Mouse (Mus musculus) lung, embryonic 16.5 days (tissue): Measurements from ENCODE around the gene Il10. TPM values are rescaled to one million over a fixed set of nuclear protein-coding genes. Genes with fewer than 3 reads are reported as not detected.

ENCODE experiments used
- ATAC-seq: fragments of 200-750 bp; cut with Nextera tagmentation; 2 replicates; pipeline ENCODE4 v1.8.0; 2017; ENCODE audit warnings: low read depth, mild to moderate bottlenecking, moderate library complexity
- H3K27ac ChIP-seq: fragments of 300-500 bp; sonication (generic); 2 replicates; pipeline ENCODE4 v1.5.1; 2014; ENCODE audit warnings: mild to moderate bottlenecking, control low read depth, low read length
- H3K27me3 ChIP-seq: fragments of 300-500 bp; sonication (generic); 2 replicates; pipeline ENCODE4 v1.6.1; 2014; ENCODE audit warnings: low read depth, low read length, mixed read lengths; ENCODE audit not compliant: control insufficient read depth, insufficient read depth
- H3K36me3 ChIP-seq: fragments of 300-500 bp; sonication (generic); 2 replicates; pipeline ENCODE4 v1.6.1; 2014; ENCODE audit warnings: low read length; ENCODE audit not compliant: control insufficient read depth, insufficient read depth
- H3K4me1 ChIP-seq: fragments of 300-500 bp; sonication (generic); replicated peaks from 2 replicates; pipeline ENCODE4 v1.6.1; 2014; ENCODE audit warnings: low read length, mixed read lengths; ENCODE audit not compliant: control insufficient read depth, insufficient read depth
- H3K4me2 ChIP-seq: fragments of 300-500 bp; sonication (generic); 2 replicates; pipeline ENCODE4 v1.6.1; 2014; ENCODE audit warnings: low read depth, low read length, control low read depth
- H3K4me3 ChIP-seq: fragments of 300-500 bp; sonication (generic); 2 replicates; pipeline ENCODE4 v1.5.1; 2014; ENCODE audit warnings: mild to moderate bottlenecking, low read length, control low read depth
- H3K9ac ChIP-seq: fragments of 300-500 bp; sonication (generic); 2 replicates; pipeline ENCODE4 v1.6.1; 2014; ENCODE audit warnings: low read length, control low read depth
- H3K9me3 ChIP-seq: fragments of 300-500 bp; sonication (generic); 2 replicates; pipeline ENCODE4 v1.6.1; 2016; ENCODE audit warnings: low read length; ENCODE audit not compliant: control insufficient read depth
- WGBS: fragments of 180-500 bp; shearing (Covaris S2); extraction: QIAGEN DNeasy Blood & Tissue Kit; methylation state at CpG from one replicate; pipeline ENCODE4 v1.1.7; 2014; 5-methylcytosine and 5-hydroxymethylcytosine counted together
- polyA plus RNA-seq: library from polyadenylated mRNA; unstranded; fragments of >200 nt; fragmentation: Nextera tagmentation; extraction: Ambion mirVana; gene quantifications from 2 replicates; pipeline ENCODE4 v1.2.1, GENCODE M21; 2015

Gene Il10
- polyA plus RNA-seq, 1 experiment from 2014 or later, result not detected

- no peaks in the 10 kb centered on the region for H3K36me3 ChIP-seq
- H3K4me3 ChIP-seq, result no peak overlapping the region
- no peak overlapping the region for H3K27ac ChIP-seq
- WGBS, result 74% methylated on average over 10 of the region's 10 CpGs
- no peak overlapping the region for H3K9ac ChIP-seq
- H3K27me3 ChIP-seq, result no peaks in the 10 kb centered on the region
- no peaks in the 10 kb centered on the region for H3K4me1 ChIP-seq
- H3K4me2 ChIP-seq, result no peak overlapping the region
- ATAC-seq, result no peak
- H3K9me3 ChIP-seq, result no peaks in the 10 kb centered on the region
Measured at GRCm38 (mm10) chr1:130996356-130996755, 23.3 kb upstream of the Il10 start.

DNA sequence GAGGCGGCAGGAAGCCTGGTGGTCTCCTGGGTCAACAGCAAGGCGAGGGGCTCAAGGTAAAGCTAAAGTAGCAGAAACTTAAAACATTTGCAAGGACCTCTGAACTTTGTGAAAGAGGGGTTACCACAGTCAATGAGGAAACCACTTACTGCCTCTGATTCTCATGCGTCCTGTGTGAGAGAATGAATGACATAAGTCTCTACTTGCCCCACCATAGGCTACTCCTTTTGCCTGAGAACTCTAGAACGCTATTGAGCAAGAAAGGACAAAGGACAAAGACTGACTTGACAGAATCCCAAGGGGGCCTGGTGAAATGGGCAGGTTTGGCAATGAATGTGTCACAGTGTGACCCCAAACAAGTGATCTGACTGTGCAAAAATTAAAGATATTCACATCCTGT is 22.2 kb upstream of the Il10 start:
- 80% methylated on average over 4 of the region's 4 CpGs for WGBS
- no peaks in the 10 kb centered on the region for H3K9me3 ChIP-seq

DNA sequence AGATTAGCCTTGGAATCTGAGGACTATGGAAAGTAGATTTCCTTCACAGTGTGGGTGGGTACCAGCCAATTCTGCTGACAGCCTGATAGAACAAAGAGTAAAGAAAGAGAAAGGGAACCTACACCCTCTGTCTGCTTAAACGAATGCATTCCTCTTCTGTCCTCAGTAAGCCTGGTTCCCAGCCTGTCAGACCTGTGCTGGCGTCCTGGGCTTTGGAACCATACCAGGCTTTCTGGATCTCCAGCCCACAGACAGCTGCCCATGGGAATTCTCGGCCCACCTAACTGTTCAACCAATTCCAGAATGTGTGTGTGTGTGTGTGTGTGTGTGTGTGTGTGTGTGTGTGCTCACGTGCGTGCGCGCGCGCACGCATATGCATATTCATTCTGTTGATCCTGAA is 21.3 kb upstream of the Il10 start:
- Histone ChIP-seq H3K4me1 (no peaks in the 10 kb centered on the region), H3K9me3 (no peaks in the 10 kb centered on the region), H3K27me3 (no peaks in the 10 kb centered on the region), H3K9ac (no peak overlapping the region), H3K4me3 (no peak overlapping the region), H3K36me3 (no peaks in the 10 kb centered on the region), H3K27ac (no peak overlapping the region), H3K4me2 (no peak overlapping the region)
- no peak for ATAC-seq
- 87% methylated on average over 10 of the region's 10 CpGs for WGBS

More for the DNA sequence above, 22.2 kb upstream of the Il10 start:
- no peak overlapping the region for H3K4me2 ChIP-seq
- no peak overlapping the region for H3K9ac ChIP-seq
- no peaks in the 10 kb centered on the region for H3K4me1 ChIP-seq
- H3K4me3 ChIP-seq, result no peak overlapping the region
- ATAC-seq, result no peak
- H3K27me3 ChIP-seq, result no peaks in the 10 kb centered on the region
- no peaks in the 10 kb centered on the region for H3K36me3 ChIP-seq
- no peak overlapping the region for H3K27ac ChIP-seq

DNA sequence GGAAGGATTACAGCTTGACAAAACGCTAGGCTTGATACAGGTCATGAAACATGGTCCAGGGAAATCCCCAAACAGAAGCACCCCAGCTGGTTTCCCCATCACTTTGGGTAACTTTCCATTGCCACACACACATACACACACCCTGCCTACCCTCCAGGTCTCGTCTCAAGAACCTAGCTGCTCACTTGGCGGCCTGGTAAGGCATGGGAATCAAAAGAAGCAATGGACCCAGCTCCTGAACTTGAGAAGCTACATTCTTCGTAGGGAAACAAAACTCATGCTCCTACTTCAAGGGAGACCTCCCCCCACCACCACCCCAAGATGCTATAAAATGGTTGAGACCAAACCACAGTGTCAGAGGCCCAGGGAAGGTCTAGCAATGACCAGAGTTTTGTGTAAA is 19.9 kb upstream of the Il10 start:
- Histone ChIP-seq H3K9ac (no peak overlapping the region), H3K27me3 (no peaks in the 10 kb centered on the region), H3K36me3 (no peaks in the 10 kb centered on the region), H3K4me2 (no peak overlapping the region), H3K27ac (no peak overlapping the region), H3K4me1 (no peaks in the 10 kb centered on the region), H3K4me3 (no peak overlapping the region), H3K9me3 (no peaks in the 10 kb centered on the region)
- no peak for ATAC-seq
- 86% methylated on average over 4 of the region's 4 CpGs for WGBS

- WGBS, result 83% methylated on average over 3 of the region's 3 CpGs
- Histone ChIP-seq H3K4me1 (no peaks in the 10 kb centered on the region), H3K36me3 (no peaks in the 10 kb centered on the region)
Measured at GRCm38 (mm10) chr1:131000296-131000695, 19.3 kb upstream of the Il10 start.

GRCm38 (mm10) chr1:131002561-131002960 is 17.1 kb upstream of the Il10 start:
- 81% methylated on average over 2 of the region's 2 CpGs for WGBS
- Histone ChIP-seq H3K4me1 (no peaks in the 10 kb centered on the region), H3K9ac (no peak overlapping the region), H3K27ac (no peak overlapping the region), H3K4me2 (no peak overlapping the region), H3K27me3 (no peaks in the 10 kb centered on the region), H3K9me3 (no peaks in the 10 kb centered on the region), H3K36me3 (no peaks in the 10 kb centered on the region), H3K4me3 (no peak overlapping the region)
- ATAC-seq, result no peak

More at GRCm38 (mm10) chr1:131000296-131000695, 19.3 kb upstream of the Il10 start:
- ATAC-seq, result no peak
- H3K9ac ChIP-seq, result no peak overlapping the region
- no peak overlapping the region for H3K4me3 ChIP-seq
- no peaks in the 10 kb centered on the region for H3K9me3 ChIP-seq
- no peaks in the 10 kb centered on the region for H3K27me3 ChIP-seq
- H3K4me2 ChIP-seq, result no peak overlapping the region
- no peak overlapping the region for H3K27ac ChIP-seq

DNA sequence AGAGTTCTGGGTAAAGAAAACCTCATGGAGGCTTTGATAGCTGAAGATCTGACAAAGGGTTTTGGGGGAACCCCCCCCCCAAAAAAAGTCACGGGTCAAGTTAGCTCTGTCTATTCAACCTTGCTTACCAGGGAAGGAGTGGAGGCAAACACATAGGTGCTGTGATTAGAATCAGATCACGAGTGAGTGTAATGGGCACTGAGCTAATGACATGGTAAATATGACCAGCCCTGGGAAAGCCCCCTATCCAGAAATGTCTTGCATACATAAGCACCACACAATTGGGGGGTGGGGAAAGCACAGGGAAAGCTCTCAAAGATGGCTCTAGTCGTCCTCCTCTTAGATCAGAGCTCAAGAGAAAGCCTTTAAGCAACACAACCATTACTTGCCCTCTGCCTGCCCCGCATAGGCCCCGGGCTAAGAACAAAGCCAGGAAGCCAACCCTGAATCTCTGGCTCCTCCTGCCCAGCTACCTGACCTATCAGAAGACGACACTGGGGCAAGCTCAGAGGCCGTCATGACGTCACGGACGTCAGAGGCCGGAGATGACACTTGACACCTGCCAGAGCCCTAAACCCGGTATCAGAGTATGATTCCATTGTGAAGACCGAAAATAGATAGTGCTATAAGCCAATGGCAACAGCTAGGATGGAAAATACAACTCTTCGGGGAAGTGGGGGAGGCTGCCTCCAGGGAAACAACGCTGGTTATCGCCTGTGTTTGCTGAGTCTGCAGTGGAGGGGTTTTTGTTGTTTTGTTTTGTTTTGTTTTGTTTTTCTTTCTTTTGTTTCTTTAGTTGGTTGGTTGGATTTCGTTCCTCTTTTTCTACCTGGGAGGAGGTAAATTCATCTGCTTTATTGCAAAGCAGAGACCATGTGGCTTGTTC is 16.4 kb upstream of the Il10 start:
- no peak overlapping the region for H3K4me3 ChIP-seq
- no peak for ATAC-seq
- H3K4me2 ChIP-seq, result no peak overlapping the region
- no peaks in the 10 kb centered on the region for H3K36me3 ChIP-seq
- WGBS, result 46% methylated on average over 17 of the region's 17 CpGs
- H3K27ac ChIP-seq, result no peak overlapping the region
- no peaks in the 10 kb centered on the region for H3K27me3 ChIP-seq
- H3K9ac ChIP-seq, result no peak overlapping the region
- no peaks in the 10 kb centered on the region for H3K9me3 ChIP-seq
- H3K4me1 ChIP-seq, result no peaks in the 10 kb centered on the region

- no peaks in the 10 kb centered on the region for H3K9me3 ChIP-seq
- H3K4me2 ChIP-seq, result no peak overlapping the region
- H3K4me1 ChIP-seq, result no peaks in the 10 kb centered on the region
- H3K4me3 ChIP-seq, result no peak overlapping the region
- no peaks in the 10 kb centered on the region for H3K36me3 ChIP-seq
- 52% methylated on average over 1 of the region's 1 CpGs for WGBS
- no peaks in the 10 kb centered on the region for H3K27me3 ChIP-seq
- ATAC-seq, result no peak
- H3K27ac ChIP-seq, result no peak overlapping the region
- H3K9ac ChIP-seq, result no peak overlapping the region
Measured at GRCm38 (mm10) chr1:131006069-131006468, 13.6 kb upstream of the Il10 start.

DNA sequence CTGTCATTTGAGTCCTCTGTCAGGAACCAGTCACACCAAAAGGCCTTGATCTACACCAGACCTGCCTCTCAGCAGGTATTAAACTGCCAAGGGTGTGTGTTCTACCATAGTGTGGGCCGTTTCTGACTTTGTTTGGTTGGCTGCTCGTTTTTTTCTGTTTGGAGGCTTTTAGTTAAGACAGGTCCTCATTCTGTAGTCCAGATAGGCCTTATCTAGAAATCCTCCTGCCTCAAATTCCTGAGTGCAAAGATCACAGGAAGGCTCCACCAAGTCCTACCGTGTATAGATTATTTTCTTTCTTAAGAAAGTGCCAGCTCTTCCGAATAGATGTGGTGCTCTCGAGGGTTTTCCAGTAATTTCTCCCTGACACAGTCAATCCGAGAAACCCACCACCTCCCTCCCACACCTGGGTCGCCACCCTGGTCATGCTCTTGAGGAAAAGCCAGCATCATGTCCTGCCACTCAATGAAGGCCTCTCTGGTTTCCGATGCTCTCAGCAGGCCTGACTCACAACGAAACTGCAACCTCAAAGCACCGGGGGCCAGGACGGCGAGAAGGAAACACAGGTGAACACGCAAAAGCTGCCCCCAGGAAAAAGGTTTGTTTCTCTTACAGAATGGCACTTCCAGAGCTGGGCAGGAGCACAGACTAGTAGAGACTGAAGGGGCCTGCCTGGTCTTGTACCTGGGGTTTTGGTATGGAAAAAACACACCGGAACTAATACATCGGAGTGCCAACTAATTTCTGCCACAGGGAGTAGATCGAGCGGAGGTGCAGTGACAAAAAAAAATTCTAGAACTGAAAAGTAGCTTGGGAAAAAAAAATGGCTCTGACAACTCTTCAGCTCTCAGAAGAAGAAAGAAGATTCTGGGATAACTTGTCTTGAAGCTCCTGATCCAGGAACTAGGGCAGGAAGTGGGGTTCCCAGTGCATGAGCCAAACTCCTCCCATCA is 9.2 kb upstream of the Il10 start:
- WGBS, result 58% methylated on average over 17 of the region's 17 CpGs
- no peaks in the 10 kb centered on the region for H3K36me3 ChIP-seq
- no peaks in the 10 kb centered on the region for H3K27me3 ChIP-seq
- no peak overlapping the region for H3K4me2 ChIP-seq
- H3K4me1 ChIP-seq, result no peaks in the 10 kb centered on the region
- H3K9me3 ChIP-seq, result no peaks in the 10 kb centered on the region
- H3K4me3 ChIP-seq, result no peak overlapping the region
- no peak overlapping the region for H3K27ac ChIP-seq
- no peak for ATAC-seq
- no peak overlapping the region for H3K9ac ChIP-seq
